Mouse (Mus musculus) kidney, adult 2 months (tissue): ENCODE results near the gene Psmd2.

Experiments
- CTCF ChIP-seq: fragments of 200-500 bp; conservative IDR thresholded peaks from 2 replicates; pipeline ENCODE4 v1.5.1; 2011; ENCODE audit warnings: low read depth, mild to moderate bottlenecking, control low read depth, low read length, moderate library complexity, mixed read lengths; ENCODE audit not compliant: insufficient read depth, insufficient read length
- POLR2A ChIP-seq: fragments of 200-500 bp; IDR thresholded peaks from one replicate; pipeline ENCODE4 v1.6.1; 2011; ENCODE audit warnings: low read depth, low read length, control low read depth

DNA sequence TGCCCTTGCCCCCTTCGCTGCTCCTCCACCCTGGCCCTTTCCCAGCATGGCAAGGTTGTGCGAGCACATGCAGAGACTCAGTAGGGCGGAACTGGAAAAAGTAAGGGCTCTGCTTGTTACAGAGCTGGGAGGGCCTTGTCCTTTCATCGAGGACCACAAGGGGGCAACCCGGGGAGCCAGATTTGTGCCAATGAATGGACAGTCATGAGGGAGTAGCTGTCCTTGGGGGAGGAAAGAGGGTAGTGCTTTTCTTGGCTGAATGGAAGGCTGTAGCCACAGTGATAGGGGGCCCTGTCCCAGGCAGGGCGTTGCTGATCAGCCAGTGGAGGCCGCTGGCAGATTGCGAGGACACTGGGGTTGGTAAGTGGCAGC lies 51.1 kb downstream of the Psmd2 start:
- peak; percentile 65 for TF ChIP-seq CTCF
- TF ChIP-seq POLR2A, result no peak
